Mouse (Mus musculus) lung, postnatal 14 days (tissue): ENCODE data around the gene Mettl9.

ENCODE experiments used
- DNase-seq: peaks from one replicate; pipeline ENCODE4 v3.0.0; 2021

Gene Mettl9

DNA sequence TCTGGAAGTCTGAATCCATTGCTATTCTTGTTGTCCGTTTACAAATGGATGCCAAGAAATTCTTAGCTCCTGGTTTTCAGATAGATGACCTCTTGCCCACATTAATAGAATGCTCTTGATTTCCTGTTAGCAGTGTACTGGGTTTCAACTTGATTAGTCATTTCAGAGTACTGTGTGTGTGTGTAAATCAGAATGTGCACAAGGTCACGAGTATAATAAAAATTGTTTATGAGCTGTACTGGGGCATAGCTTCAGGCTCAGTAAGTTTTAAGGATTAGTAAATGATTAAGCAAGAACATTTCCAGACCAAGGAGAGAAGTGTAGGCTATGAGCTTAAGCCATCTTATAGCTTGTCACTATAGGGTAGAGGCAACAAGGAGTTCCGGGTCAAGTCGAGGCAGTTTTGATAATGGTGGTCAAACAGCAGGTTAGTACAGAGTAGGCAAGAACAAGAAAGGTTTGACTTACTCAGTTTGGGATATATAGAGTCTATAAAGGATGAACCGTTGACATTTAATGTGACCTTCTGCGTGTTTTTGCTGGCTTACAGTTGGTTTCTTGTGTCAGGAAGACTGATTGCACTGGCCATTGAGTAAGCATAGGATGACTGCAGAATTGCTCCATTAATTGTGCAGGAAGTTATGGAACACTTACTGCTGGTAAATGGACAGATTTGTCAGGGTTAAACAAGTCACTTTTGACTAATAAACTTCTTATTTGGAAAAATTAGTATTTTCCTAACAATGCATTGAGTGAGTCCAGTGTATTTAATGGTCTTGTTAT is 11.6 kb downstream of the Mettl9 start:
- no peak for DNase-seq

DNA sequence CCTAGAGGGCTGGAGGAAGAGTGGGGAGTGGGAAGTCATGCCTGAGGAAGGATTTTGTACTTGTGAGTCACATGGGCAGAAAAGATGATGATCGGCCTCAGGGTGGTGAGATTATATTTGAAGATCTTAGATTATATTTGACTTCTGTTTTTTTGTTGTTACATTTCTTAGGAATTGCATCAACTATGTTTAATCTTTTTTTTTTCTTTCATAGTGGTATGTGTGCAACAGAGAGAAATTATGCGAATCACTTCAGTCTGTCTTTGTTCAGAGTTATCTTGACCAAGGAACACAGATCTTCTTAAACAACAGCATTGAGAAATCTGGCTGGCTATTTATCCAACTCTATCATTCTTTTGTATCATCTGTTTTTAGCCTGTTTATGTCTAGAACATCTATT is 13.4 kb downstream of the Mettl9 start:
- DNase-seq, result no peak

DNA sequence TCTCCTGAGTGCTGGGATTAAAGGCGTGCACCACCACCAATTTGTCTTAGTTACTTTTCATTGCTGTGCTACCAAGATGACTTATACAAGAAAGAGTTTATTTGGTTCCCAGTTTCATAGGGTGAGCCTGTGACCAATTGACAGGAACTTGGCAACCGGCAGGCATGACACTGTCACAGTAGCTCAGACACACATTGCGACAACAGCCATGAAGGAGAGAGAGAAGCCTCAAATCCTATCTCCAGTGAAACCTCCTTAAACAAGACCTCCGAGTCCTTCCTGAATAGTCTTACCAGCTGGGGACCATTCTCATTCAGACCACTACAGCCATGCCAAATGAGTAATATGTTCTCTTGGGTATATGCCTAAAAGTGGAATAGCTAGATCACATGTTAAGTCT is 18.8 kb downstream of the Mettl9 start:
- DNase-seq, result no peak

DNA sequence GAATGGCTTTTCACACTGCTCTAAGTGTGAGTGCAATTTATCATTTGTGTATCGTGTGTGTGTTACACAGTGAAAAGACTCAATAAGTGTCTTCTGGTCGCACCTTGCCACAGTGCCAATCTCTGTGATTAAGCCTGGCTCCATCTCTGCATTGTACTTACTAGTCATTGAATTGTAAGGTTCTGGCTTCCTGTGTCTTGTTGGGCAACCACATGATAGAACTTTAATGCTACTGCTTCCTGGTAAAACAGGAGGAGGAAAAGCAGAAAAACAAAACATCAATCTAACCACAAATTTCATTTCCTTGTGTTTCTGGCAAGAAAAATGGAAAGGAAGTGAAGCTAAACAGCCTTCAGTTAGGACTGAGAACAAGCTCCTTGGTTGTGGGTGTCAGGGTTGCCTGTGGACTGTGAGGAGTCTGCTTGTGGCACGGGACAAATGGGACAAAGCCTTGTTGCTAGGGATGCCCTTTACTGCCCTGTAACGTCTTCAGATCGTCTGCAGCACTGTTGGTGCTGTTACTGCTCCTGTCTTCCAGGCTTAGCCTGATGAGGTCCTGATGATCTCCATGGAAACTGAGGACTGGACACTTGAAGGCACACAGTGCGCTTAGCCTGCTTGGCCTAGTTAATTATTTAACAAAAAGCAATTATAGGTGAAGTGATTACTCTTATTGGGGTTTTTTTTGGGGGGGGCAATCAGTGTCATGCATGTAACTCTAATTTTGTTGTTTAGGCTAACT is 25.4 kb downstream of the Mettl9 start:
- no peak for DNase-seq

DNA sequence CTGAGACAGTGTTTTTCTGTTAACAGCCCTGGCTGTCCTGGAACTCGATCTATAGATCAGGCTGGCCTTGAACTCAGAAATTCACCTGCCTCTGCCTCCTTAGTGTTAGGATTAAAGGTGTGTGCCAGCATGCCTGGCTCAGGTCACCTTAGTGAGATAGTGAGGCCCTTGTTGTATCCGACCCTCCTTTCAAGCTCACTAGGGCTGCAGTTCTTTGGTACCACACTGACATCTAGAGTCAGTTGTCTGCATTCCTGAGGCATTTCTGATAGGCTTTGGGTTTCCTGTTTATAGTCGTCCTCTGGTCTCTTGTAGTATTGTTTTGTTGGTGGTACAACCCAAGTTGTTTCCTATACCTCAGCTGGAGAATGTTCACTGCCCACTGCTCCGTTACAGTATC is 30.1 kb downstream of the Mettl9 start:
- peak; percentile 34 for DNase-seq

DNA sequence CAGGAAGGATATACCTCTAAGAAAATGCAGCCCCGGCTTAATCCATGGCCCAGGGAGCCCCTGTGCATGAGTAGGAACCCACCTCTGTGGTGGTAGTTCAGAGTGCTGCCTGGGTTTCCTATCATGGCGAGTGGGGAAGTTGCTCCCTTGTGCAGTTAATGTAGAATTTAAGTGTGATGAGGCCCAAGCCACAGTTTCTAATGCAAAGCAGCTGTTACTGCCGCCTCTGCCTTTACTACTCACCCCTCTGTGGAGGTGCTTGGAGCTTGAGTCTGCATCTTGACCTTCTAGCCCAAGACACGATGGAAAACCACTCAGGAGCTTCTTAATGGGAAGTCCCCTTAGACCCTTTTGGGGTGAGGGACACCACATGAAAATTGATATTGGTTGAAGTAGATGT is 37.0 kb downstream of the Mettl9 start:
- DNase-seq, result no peak

DNA sequence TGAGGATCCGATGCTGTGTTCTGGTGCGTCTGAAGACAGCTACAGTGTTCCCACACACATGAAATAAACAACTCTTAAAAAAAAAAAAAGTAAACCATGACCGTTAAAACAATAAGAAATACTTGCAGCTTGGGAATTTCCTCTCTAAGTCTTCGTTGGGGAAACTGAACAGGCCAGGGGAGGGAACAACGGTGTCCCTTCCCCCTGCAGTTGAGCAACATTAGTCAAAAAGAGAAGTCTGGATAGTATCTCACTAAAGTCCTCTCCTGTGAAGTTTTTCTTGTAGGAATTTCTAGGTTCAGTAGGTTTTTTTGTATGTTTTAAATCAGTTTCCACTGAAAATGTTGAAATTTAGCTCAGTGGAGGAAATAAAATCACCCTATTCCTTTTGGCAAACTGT is 38.3 kb downstream of the Mettl9 start:
- no peak for DNase-seq

DNA sequence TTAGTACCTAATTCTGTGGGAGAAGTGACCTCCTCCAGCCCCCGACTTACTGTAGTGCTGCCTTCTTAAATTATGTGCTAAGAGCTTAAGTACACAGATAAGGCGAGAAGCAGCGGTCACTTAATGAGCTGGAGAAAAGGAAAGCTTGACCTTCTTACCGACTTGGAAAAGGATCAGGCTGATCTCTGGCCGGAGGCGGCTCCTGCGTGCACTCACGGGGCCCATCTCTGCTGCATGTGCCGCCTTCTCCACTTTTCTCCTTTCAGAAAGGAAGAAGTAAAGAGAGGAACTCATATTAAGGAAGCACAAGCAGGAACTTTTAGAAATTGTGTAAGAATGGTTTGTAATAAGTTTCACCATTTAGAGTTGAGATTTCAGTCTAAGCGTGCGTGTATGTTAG is 40.0 kb downstream of the Mettl9 start, which contains the start of gene Igsf6:
TSS of gene Igsf6 (minus strand) at position 292 of the 400 bp plus-strand sequence.
- peak; percentile 29 for DNase-seq

DNA sequence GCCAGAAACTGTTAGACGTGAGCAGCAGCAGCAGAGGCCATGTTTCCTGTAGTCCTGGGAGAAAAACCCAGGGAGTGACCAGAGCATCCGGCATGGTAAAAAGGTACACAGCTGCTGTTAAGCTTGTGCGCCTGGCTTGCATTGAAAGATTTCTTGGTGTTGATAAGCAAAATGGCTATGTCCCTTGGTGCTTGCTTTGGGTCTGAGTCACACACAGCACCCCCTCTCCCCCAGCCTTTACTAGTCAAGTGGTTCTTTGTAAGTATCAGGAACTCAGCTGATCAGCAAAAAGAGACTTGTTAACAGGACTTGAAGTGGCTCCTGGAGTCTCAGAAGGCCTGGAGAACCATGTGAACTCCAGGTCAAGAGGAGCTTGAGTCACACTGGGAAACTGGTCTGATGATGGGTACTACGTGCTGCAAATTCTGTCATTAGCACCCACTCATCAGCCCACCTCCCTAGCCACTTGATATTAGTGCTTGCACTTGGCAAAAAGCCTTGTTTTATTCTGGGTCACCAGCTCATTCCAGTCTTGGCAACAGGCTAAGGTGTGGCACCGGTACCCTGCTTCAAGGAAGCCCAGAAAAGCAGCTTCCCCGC is 40.7 kb downstream of the Mettl9 start:
- DNase-seq, result peak; percentile 18

DNA sequence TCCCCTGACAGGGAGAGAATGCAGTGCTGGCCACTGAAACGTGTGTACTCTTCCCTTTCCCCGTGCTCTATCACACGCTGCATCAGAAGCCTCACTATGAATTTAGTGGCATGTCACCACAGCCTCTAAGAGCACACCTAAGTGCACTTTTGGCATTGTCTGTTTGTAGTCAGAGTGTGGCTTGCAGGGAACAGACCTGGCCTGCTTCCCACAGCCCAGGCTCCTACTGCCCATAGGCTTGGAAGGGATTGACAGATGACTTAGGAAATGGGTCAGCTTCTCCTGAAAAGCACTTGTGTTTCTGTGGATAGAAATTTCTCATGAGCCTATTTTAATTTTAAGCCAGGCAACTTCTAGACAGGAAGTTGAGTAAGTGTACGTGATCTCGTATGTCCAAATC is 41.2 kb downstream of the Mettl9 start:
- DNase-seq, result no peak

DNA sequence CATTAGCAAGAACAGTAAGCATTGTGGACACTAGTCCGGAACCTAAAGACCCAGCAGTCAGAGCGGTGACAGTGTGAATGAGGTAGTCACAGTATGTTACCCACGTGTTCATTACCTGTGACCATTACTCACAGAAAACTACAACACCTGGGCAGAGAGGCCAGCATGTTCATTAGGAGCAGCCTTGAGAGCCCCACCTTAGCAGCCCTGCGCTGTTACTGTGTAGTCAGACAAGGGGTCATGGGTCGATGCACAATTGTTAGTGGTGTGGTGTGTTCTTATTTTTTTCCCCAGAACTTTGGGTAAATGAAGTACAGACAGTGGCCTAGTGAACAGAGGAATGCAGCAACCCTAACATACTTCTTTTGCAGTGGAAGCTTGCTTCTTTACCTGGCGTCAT is 43.1 kb downstream of the Mettl9 start:
- DNase-seq, result no peak

DNA sequence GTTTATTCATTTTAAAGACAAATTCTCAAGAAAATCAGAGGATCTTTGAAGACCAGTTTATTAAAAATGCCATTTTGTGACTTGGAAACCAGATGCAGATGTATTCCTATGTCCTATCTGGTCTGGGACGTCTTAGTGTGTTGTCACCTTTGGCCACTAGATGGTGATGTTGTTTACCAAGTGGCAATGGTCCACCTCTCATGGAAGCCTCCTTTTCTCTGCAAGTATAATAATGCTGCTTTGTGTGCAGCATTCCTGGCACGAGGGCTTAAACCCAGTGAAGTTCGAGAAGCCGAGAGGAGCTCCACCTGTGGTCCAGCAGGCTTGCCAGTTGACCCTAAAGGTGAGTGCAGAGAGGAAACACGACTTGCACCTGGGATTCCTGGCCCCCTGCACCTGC is 43.6 kb downstream of the Mettl9 start:
- peak; percentile 74 for DNase-seq

DNA sequence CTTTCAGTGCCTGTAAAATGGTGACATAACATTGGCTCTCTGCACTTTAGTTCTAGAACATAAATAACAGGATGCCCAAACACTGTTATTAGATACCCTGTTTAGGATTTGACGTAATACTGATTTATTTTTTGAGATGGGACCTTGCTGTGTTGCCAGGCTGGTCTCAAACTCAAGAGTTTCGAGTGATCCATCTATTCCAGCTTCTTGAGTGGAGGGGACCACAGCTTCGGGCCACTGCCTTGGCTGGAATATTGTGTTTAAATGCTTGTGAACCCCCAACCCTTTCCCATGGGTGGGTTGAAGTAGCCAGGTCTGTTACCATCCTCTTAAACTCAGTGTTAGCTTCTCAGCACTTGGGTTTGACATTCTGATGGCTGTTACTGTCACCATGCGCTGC is 47.1 kb downstream of the Mettl9 start, which contains the start of gene Otoa:
TSS of gene Otoa (plus strand) at position 301 of the 400 bp plus-strand sequence.
- no peak for DNase-seq

DNA sequence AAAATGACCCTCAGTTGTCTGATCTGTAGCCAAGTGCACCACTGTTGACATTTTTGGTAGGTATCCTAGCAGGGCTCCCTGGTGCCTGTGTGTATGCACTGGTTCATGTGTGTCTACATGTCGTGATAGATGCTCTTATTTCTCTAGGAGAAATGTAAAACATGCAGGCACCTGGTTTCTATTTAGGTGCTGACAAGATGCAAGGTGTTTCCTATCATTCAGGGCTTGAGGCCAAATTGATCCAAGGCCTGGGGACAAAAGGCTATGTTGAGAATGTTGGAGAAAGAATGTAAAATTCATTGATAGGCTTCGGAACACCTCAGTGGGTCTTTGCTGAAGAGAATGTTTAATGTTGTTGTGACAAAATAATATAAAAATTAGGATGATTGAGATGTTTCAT is 47.6 kb downstream of the Mettl9 start:
- DNase-seq, result no peak

DNA sequence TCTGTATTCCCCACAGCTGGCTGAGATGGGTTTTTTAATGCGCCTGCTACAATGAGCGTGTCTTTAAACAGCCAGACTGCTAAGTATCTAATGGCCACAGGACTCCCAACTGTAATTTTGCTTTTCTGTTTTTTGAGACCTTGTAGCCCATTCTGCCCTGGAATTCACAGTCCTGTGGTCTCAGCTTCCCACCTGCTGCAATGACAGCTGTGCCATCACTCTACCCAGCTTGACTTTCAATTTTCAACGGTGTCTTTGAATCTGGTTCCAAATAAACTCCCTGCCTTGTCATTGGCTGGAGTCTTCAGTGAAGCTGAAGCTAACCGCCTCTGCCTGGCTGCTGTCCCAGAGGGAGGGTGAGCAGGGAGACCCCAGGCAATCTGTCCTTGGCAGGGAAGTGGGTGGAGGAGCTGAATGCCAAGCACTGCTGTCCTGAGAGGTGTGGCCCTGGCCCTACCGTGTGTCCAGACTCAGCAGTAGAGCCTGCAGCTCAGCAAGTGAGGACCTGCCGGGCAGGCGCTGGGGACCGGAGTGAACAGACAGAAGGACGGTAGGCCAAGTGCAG is 48.8 kb downstream of the Mettl9 start:
- DNase-seq, result no peak

DNA sequence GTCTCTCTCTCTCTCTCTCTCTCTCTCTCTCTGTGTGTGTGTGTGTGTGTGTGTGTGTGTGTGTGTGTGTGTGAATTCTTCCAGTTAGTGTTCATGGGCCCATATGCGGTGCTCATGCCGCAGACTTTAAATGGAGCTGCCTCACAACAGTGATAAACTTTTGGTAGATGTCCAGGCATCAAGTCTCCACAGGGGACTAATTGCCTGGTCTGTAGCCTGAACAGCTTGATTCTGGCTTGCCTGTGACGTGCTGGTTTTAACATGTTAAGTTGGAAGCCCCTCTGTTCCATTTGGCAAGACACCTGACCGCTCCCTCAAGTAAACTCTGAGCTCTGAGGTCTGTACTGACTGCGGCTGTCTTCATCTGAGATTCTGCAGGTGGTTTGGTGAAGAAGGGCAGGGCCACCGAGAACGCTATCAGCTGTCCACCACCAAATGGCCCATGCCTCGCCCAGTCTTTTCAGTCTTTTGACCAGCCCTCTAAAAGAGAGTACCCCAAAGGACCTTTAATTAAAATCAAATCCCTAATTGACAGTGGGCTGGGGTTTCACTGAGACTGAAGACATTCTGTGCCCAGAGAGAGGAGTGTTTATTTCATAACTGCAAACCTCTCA is 50.7 kb downstream of the Mettl9 start:
- no peak for DNase-seq

DNA sequence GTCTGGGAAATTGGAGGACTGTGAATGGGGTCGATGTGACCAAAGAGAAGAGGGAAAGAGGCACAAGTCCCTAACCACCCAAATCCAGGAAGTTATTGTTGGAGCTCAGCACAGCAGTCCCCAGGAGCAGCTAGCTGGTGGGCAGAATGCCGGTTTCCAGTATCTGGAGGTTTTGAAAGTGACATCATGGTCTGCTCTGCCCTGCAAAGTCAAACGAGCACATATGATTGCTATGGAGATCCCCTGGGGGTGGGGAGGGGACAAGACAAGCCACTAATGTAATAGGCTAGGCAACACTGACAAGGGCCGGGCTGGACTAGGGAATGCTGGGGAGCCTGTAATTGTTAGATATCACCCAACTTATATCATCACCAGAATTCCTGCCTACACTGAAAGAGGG is 51.3 kb downstream of the Mettl9 start:
- DNase-seq, result no peak

DNA sequence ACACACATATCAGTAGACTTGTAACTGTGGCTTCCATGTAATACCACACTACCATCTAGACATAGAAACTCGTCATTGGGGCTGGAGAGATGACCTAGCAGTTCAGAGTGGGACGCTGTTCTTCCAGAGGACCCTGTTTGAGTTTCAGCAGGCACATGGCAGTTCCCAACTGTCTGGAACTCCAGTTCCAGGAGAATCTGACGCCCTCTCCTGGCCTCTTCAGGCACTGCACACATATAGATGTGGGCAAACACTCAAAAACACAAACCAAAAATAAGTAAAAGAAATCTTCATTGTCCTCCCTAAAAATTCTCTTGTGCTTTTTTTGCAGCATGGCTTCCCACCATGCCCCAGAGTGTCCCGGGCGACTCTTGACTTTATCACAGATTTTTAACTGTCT is 54.5 kb downstream of the Mettl9 start:
- no peak for DNase-seq

DNA sequence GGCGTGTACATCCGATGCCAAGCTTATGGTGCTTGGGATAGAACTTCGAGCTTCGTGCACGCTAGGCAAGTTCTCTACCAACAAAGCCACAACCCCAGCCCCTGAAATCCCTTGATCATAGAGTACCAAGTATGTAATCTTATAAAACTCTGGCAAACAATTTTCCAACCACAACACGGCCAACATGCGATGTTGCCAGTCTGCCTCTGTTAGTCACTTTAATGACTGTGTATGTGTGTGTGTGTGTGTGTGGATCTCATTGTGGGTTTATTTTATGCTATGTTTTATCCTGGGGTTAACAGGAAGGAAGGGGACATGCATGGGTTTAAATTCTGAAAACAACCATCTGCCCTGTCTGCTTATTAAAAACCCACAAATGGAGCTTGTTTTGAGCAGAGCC is 56.5 kb downstream of the Mettl9 start:
- DNase-seq, result no peak

DNA sequence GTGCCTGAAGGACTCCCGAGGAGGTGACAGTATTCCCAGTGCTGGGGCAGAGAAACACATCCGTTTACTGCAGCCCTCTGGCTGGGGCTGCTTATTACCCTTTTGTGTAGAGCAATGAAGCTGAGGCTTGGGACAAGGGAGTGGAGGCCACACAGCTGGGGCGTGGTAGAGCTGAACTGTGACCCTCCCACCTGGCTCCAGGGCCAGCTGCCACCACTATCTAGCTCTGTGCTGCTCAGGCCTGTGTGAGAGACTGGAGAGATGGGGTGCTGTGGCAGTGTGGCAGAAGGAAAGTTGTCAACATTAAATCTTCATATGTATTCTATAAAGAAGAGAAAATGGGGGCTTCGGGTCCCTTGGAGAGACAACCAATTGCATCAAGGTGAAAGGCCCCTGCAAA is 58.8 kb downstream of the Mettl9 start:
- DNase-seq, result no peak

DNA sequence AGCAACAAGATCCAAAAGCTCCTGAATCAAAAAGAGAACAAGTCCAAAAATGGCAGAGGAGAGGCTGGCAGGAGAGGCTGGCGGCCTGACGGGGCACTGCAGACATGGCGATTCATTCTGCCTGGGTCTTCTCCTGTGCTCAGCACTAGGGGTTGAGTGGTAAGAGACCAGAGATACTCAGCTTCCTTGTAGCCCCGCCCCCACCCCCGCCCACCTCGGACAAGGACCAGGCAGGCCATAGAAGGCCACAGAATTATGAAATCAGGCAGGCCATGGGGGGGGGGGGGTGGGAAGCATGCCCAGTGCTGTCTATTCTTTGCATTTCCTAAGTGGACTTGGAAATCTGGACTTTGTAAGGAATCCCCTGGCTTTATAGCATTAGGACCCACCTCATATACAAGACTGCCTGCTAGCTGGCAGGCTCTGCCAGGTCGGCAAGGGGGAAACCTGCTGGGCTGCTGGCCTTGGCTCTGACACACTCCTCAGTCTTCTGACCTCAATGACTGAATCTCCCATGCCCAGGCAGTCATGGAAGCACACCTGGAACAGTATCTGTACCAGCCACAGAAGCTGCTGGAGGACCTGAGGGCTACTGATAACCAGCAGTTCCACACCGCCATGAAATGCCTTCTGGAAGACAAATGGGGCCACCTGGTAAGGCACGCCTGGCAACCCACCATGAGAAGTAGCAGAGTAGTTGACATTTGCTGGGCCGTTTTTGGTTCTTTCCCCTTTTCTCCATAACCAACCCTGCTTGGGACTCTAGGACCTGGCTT is 64.6 kb downstream of the Mettl9 start:
- no peak for DNase-seq

DNA sequence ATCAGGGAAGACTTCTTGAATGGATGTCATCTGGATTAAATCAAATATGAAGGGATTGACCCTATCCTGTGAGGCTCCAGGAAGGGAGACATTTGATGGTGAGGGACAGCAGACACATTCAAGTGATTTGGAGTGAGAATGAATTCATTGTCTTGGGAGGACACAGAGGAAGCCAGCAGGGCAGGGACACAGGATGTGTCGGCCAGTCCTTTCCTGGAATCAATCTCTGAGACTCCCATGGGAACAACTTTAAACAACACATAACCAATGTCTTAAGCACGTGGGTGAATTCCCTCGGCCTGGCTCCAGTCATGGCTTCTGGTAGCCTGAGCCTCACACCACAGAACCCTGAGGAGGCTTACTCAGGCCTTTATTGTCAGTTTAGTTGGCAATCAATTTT is 73.6 kb downstream of the Mettl9 start:
- DNase-seq, result no peak
